Mouse (Mus musculus) ES-E14 (cell line): ENCODE measurements around the gene Herpud1.

Source experiments
- CHD2 ChIP-seq: IDR thresholded peaks from 2 replicates; pipeline ENCODE4 v1.6.1; 2014; ENCODE audit warnings: mild to moderate bottlenecking, low read depth, low read length, inconsistent platforms
- HCFC1 ChIP-seq: IDR thresholded peaks from 2 replicates; pipeline ENCODE4 v1.6.1; 2012; ENCODE audit warnings: low read length, inconsistent platforms, borderline replicate concordance; ENCODE audit not compliant: insufficient read depth
- MAFK ChIP-seq: IDR thresholded peaks from 2 replicates; pipeline ENCODE4 v1.6.1; 2014; ENCODE audit warnings: mild to moderate bottlenecking, low read depth, low read length, inconsistent platforms; ENCODE audit not compliant: insufficient read depth
- ZC3H11A ChIP-seq: IDR thresholded peaks from 2 replicates; pipeline ENCODE4 v1.6.1; 2012; ENCODE audit warnings: low read depth, mild to moderate bottlenecking, inconsistent platforms, low read length, borderline replicate concordance
- ZNF384 ChIP-seq: IDR thresholded peaks from 2 replicates; pipeline ENCODE4 v1.6.1; 2012; ENCODE audit warnings: low read depth, low read length, inconsistent platforms

GRCm38 (mm10) chr8:94387785-94388184 lies 1.5 kb downstream of the Herpud1 start:
- no peak for TF ChIP-seq CHD2
- TF ChIP-seq MAFK, result no peak
- no peak for TF ChIP-seq ZNF384
- TF ChIP-seq HCFC1, result no peak
- TF ChIP-seq ZC3H11A, result no peak
